Mouse (Mus musculus): ENCODE results near the gene Grin2d.

- TF ChIP-seq POLR2A (IDR thresholded peaks at IDR 0.05; ENCODE audit: insufficient read length, low read depth) (no peak), E2F4 (IDR thresholded peaks at IDR 0.05; ENCODE audit: insufficient read depth) (no peak), MYOD1 (IDR thresholded peaks at IDR 0.05; ENCODE audit: control insufficient read depth in 1 of 3, insufficient read length in 2 of 3, low read depth in 2 of 3) (no peak), USF1 (IDR thresholded peaks at IDR 0.05; ENCODE audit: low read depth) (no peak)
Observed at GRCm38 (mm10) chr7:45809276-45810075, 68.7 kb downstream of the Grin2d start.

Measured in myocyte (in vitro differentiated cells).